Mouse (Mus musculus) monocyte, adult 5-6 weeks (primary cell): ENCODE results near the gene Lrrc29. TPM values are rescaled to one million over a fixed set of nuclear protein-coding genes. Genes with fewer than 3 reads are reported as not detected.
"Not testable (repeated sequence)": the region's sequence is repeated elsewhere in the genome, so short reads cannot be mapped to it uniquely, and the experiment has no call there.

ENCODE experiments used
- ATAC-seq: fragments of 153-309, 156-312 bp; replicated peaks from 2 replicates; pipeline ENCODE4 v1.8.0; 2017; ENCODE audit warnings: mild to moderate bottlenecking; ENCODE audit not compliant: low TSS enrichment, insufficient number of reproducible peaks, severe bottlenecking, poor library complexity, low FRiP score
- total RNA-seq: library from RNA; stranded (forward); fragments of 200-1000, 200-491, 200-594 nt; gene quantifications from 3 replicates; pipeline ENCODE4 v1.2.3, GENCODE M21; 2017

The Lrrc29 gene
- total RNA-seq, 1 experiment from 2014 or later: 2.8 TPM

- peak; percentile 87 for ATAC-seq
Measured at GRCm38 (mm10) chr8:105297511-105298192, 28.4 kb downstream of the Lrrc29 start, which contains the start of gene E2f4. Gene E2f4 (plus strand): TSS chr8:105297663.

- ATAC-seq: no peak
Measured at GRCm38 (mm10) chr8:105295895-105296573, 30.0 kb downstream of the Lrrc29 start, which contains the start of gene Exoc3l. Gene Exoc3l (minus strand): TSS chr8:105296101.

GRCm38 (mm10) chr8:105295256-105295655 is 30.8 kb downstream of the Lrrc29 start:
- ATAC-seq: no peak

GRCm38 (mm10) chr8:105294776-105295175 is 31.3 kb downstream of the Lrrc29 start:
- no peak for ATAC-seq

GRCm38 (mm10) chr8:105293405-105293804 is 32.7 kb downstream of the Lrrc29 start:
- no peak for ATAC-seq

GRCm38 (mm10) chr8:105292471-105292870 is 33.6 kb downstream of the Lrrc29 start:
- no peak for ATAC-seq

- ATAC-seq: not testable (repeated sequence)
Measured at GRCm38 (mm10) chr8:105291802-105292201, 34.3 kb downstream of the Lrrc29 start.

GRCm38 (mm10) chr8:105291364-105291763 is 34.7 kb downstream of the Lrrc29 start:
- ATAC-seq: not testable (repeated sequence)

- peak; percentile 57 for ATAC-seq
Measured at GRCm38 (mm10) chr8:105290554-105291314, 35.3 kb downstream of the Lrrc29 start.

- 0 out of 2 replicates have a peak, but pooled peaks have one; percentile 1 for ATAC-seq
Measured at GRCm38 (mm10) chr8:105289805-105290460, 36.1 kb downstream of the Lrrc29 start, which contains the start of gene 4931428F04Rik. Gene 4931428F04Rik (minus strand): TSS chr8:105289864.

GRCm38 (mm10) chr8:105288958-105289732 is 36.9 kb downstream of the Lrrc29 start:
- ATAC-seq: peak; percentile 80

- ATAC-seq: no peak
Measured at GRCm38 (mm10) chr8:105288231-105288630, 37.8 kb downstream of the Lrrc29 start.

- no peak for ATAC-seq
Measured at GRCm38 (mm10) chr8:105286907-105287306, 39.2 kb downstream of the Lrrc29 start.

GRCm38 (mm10) chr8:105285514-105285913 is 40.6 kb downstream of the Lrrc29 start:
- no peak for ATAC-seq

- peak; percentile 64 for ATAC-seq
Measured at GRCm38 (mm10) chr8:105283074-105283473, 43.0 kb downstream of the Lrrc29 start.

GRCm38 (mm10) chr8:105282239-105282638 is 43.8 kb downstream of the Lrrc29 start:
- ATAC-seq: no peak

GRCm38 (mm10) chr8:105281821-105282220 is 44.3 kb downstream of the Lrrc29 start:
- ATAC-seq: no peak

GRCm38 (mm10) chr8:105280567-105280966 is 45.5 kb downstream of the Lrrc29 start:
- ATAC-seq: no peak
